Mouse (Mus musculus): ENCODE measurements around the gene Mad2l1bp. TPM values are rescaled to one million over a fixed set of nuclear protein-coding genes. Genes with fewer than 3 reads are reported as not detected.

Mad2l1bp gene
- polyA plus RNA-seq, 1 experiment, result 17.3 TPM

- H3K27me3 ChIP-seq (replicated peaks; ENCODE audit: control insufficient read depth, insufficient read depth, low read length), result no peaks in the 10 kb centered on the region
Measured at GRCm38 (mm10) chr17:46132862-46133261, 20.5 kb downstream of the Mad2l1bp start.

GRCm38 (mm10) chr17:46132058-46132718 is 21.2 kb downstream of the Mad2l1bp start:
- H3K4me3 ChIP-seq (ENCODE audit: insufficient read depth, low read depth, low read length), result no peak overlapping the region
- peaks cover 4% of the 10 kb centered on the region; the same call in 1 of the 2 replicates for H3K4me1 ChIP-seq (ENCODE audit: control insufficient read depth, insufficient read depth, low read length)
- DNase-seq, result peak; percentile 83
- H3K27me3 ChIP-seq (replicated peaks; ENCODE audit: control insufficient read depth, insufficient read depth, low read length), result no peaks in the 10 kb centered on the region
- H3K27ac ChIP-seq (ENCODE audit: insufficient read depth, low read depth, low read length), result peak overlapping the region; percentile 82
- no peaks in the 10 kb centered on the region for H3K36me3 ChIP-seq (ENCODE audit: control insufficient read depth, insufficient read depth, low read length)
- WGBS, result 9% methylated on average over 12 of the region's 12 CpGs
- TF ChIP-seq POLR2A (IDR thresholded peaks at IDR 0.05; ENCODE audit: low read depth, low read length), result no peak
- TF ChIP-seq CTCF (conservative IDR thresholded peaks at IDR 0.05; ENCODE audit: insufficient read depth, insufficient read length, low read depth, low read length), result peak; percentile 93

More at GRCm38 (mm10) chr17:46132862-46133261, 20.5 kb downstream of the Mad2l1bp start:
- Histone ChIP-seq H3K4me3 (ENCODE audit: insufficient read depth, low read depth, low read length) (no peak overlapping the region), H3K27ac (ENCODE audit: insufficient read depth, low read depth, low read length) (peak overlapping the region; percentile 17; the same call in 1 of the 2 replicates), H3K36me3 (ENCODE audit: control insufficient read depth, insufficient read depth, low read length) (no peaks in the 10 kb centered on the region), H3K4me1 (ENCODE audit: control insufficient read depth, insufficient read depth, low read length) (peaks cover 4% of the 10 kb centered on the region; the same call in 1 of the 2 replicates)
- no peak for TF ChIP-seq CTCF (conservative IDR thresholded peaks at IDR 0.05; ENCODE audit: insufficient read depth, insufficient read length, low read depth, low read length)
- no peak for TF ChIP-seq POLR2A (IDR thresholded peaks at IDR 0.05; ENCODE audit: low read depth, low read length)
- WGBS, result 73% methylated on average over 8 of the region's 8 CpGs
- DNase-seq, result no peak

GRCm38 (mm10) chr17:46129741-46130498 is 23.4 kb downstream of the Mad2l1bp start:
- 70% methylated on average over 13 of the region's 13 CpGs for WGBS
- Histone ChIP-seq H3K27ac (ENCODE audit: insufficient read depth, low read depth, low read length) (no peak overlapping the region), H3K36me3 (ENCODE audit: control insufficient read depth, insufficient read depth, low read length) (no peaks in the 10 kb centered on the region), H3K4me3 (ENCODE audit: insufficient read depth, low read depth, low read length) (no peak overlapping the region), H3K27me3 (replicated peaks; ENCODE audit: control insufficient read depth, insufficient read depth, low read length) (no peaks in the 10 kb centered on the region), H3K4me1 (ENCODE audit: control insufficient read depth, insufficient read depth, low read length) (peaks cover 4% of the 10 kb centered on the region; the same call in 1 of the 2 replicates)
- TF ChIP-seq CTCF (conservative IDR thresholded peaks at IDR 0.05; ENCODE audit: insufficient read depth, insufficient read length, low read depth, low read length), result no peak
- peak; percentile 8 for DNase-seq

- H3K27ac ChIP-seq (ENCODE audit: insufficient read depth, low read depth, low read length), result no peak overlapping the region
- no peak overlapping the region for H3K4me3 ChIP-seq (ENCODE audit: insufficient read depth, low read depth, low read length)
- peaks cover 4% of the 10 kb centered on the region; the same call in 1 of the 2 replicates for H3K4me1 ChIP-seq (ENCODE audit: control insufficient read depth, insufficient read depth, low read length)
- H3K36me3 ChIP-seq (ENCODE audit: control insufficient read depth, insufficient read depth, low read length), result no peaks in the 10 kb centered on the region
- DNase-seq, result no peak
- H3K27me3 ChIP-seq (replicated peaks; ENCODE audit: control insufficient read depth, insufficient read depth, low read length), result no peaks in the 10 kb centered on the region
- 88% methylated on average over 6 of the region's 6 CpGs for WGBS
- TF ChIP-seq POLR2A (IDR thresholded peaks at IDR 0.05; ENCODE audit: low read depth, low read length), result no peak
- no peak for TF ChIP-seq CTCF (conservative IDR thresholded peaks at IDR 0.05; ENCODE audit: insufficient read depth, insufficient read length, low read depth, low read length)
Measured at GRCm38 (mm10) chr17:46127814-46128493, 25.4 kb downstream of the Mad2l1bp start.

- DNase-seq, result peak; percentile 27
Measured at GRCm38 (mm10) chr17:46126608-46127007, 26.7 kb downstream of the Mad2l1bp start.

GRCm38 (mm10) chr17:46123953-46124700 is 29.2 kb downstream of the Mad2l1bp start:
- Histone ChIP-seq H3K4me3 (ENCODE audit: insufficient read depth, low read depth, low read length) (no peak overlapping the region), H3K27me3 (replicated peaks; ENCODE audit: control insufficient read depth, insufficient read depth, low read length) (no peaks in the 10 kb centered on the region), H3K36me3 (ENCODE audit: control insufficient read depth, insufficient read depth, low read length) (no peaks in the 10 kb centered on the region; the same call in 1 of the 2 replicates), H3K4me1 (ENCODE audit: control insufficient read depth, insufficient read depth, low read length) (no peaks in the 10 kb centered on the region), H3K27ac (ENCODE audit: insufficient read depth, low read depth, low read length) (no peak overlapping the region)
- 82% methylated on average over 12 of the region's 12 CpGs for WGBS
- DNase-seq, result no peak
- TF ChIP-seq CTCF (conservative IDR thresholded peaks at IDR 0.05; ENCODE audit: insufficient read depth, insufficient read length, low read depth, low read length), result no peak; the same call in 1 of the 2 replicates
- no peak for TF ChIP-seq POLR2A (IDR thresholded peaks at IDR 0.05; ENCODE audit: low read depth, low read length)

More at GRCm38 (mm10) chr17:46126608-46127007, 26.7 kb downstream of the Mad2l1bp start:
- WGBS, result 56% methylated on average over 6 of the region's 6 CpGs
- no peaks in the 10 kb centered on the region for H3K4me1 ChIP-seq (ENCODE audit: control insufficient read depth, insufficient read depth, low read length)
- H3K36me3 ChIP-seq (ENCODE audit: control insufficient read depth, insufficient read depth, low read length), result no peaks in the 10 kb centered on the region; the same call in 1 of the 2 replicates
- no peak overlapping the region for H3K27ac ChIP-seq (ENCODE audit: insufficient read depth, low read depth, low read length)
- no peaks in the 10 kb centered on the region for H3K27me3 ChIP-seq (replicated peaks; ENCODE audit: control insufficient read depth, insufficient read depth, low read length)
- TF ChIP-seq CTCF (conservative IDR thresholded peaks at IDR 0.05; ENCODE audit: insufficient read depth, insufficient read length, low read depth, low read length) (no peak), POLR2A (IDR thresholded peaks at IDR 0.05; ENCODE audit: low read depth, low read length) (no peak)
- H3K4me3 ChIP-seq (ENCODE audit: insufficient read depth, low read depth, low read length), result no peak overlapping the region
